Mouse (Mus musculus): ENCODE results near the gene Eed. TPM values are rescaled to one million over a fixed set of nuclear protein-coding genes. Genes with fewer than 3 reads are reported as not detected.

The Eed gene
- total RNA-seq, 2 experiments from 2014 or later, result 116 to 133 TPM

DNA sequence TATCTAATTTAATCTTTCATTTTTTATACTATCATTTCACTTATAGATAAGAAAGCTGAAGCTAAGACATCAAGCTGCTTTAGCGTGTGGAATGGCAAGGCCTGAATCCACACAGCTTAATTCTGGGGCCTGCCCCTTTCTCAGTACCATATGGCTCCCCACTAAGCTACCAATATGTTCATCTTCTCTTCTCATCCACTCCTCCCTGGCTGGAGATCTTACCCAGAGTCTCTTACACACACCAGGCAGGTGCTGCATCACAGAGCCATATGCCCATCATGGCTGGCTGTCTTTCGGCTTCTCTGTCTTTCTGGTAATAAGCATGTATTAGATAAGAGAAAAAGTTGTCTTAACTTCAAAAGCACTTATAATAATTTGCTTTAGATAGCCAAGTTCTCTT is 2.7 kb upstream of the Eed start:
- ATAC-seq (replicated peaks; ENCODE audit: poor library complexity), result no peak

DNA sequence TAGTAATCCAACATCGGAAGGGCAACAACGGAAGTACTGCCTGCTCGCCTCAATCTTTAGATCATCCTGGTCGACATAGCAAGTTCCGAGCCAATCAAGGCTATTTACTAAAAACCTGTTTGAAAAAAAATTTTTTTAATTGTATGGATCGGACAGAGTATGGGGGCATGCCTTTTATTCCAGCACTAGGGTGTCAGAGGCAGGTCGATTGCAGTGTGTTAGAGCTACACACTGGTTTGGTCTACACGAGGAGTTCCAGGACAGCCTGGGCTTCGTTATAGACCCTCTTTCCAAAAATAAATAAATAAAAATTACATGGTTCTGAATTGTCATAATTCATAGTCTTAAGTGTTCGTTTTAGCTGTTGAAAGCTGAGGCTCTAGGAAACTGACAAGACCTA is 774 bp upstream of the Eed start:
- no peak for ATAC-seq (replicated peaks; ENCODE audit: poor library complexity)

DNA sequence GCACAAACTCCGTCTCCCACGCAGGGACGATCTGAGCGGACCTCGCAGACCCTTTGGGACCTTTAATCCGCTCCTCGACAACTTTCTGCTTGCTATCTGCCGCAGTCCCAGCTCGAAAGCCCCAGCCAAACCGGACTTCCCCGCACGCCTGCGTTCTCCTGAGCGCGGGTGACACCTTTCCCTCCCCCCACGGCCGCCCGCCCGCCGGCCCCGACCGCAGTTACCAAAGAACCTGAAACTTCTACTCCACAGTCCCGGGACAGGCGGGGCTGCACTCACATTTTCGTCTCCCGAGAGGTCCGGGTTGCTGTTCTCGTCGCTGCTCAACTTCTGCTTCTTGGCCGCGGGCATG is 674 bp downstream of the Eed start:
- ATAC-seq (replicated peaks; ENCODE audit: poor library complexity), result no peak

DNA sequence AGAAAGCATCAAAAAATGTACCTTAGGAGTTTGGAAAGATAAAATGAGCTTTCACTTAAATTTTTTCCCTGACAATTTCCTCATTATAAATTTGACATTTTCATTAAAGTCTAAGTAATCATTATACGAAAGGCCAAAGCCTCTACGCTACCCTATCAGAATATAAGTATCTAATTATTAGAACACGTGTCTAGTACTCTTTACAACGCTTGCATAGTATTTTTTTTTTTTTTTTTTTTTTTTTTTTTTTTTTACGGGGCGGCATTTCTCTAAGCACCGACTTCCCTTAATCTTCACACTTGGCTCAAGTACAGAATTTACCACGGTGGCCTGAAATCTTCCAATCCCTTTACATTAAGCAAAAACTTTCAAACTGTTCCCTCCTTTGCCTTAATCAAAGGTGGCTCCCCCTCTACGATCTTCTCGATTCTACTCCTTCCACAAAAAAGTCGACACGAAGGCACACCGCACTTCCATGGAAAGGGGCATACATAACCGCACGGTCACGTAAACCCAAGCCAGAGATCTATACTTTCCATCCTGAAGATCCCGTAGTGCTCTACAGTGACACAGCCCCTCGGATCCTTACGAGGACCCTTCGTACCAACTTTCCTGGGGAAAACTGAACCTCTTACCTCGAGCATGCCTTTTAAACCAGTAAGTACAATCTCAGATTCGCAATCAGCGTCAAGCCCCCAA is 1.2 kb downstream of the Eed start:
- ATAC-seq (replicated peaks; ENCODE audit: poor library complexity), result no peak

DNA sequence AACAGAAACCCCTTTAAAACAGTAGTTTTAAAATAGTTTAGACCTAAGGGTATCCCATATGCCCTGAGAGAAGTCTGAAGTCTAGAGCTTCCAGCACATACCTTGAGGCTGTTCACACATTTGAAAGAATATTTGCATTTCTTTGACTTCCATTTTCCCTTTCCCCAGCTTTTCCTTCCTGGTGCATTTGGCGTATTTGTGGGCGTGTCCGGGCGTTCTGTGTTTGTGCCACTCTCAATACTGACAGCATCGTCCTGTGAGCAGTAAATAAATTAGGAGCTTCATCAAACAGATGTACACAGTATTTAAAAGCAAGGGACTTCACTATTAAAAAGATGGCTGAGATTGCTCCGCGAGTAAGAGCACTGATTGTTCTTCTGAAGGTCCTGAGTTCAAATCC is 4.0 kb downstream of the Eed start:
- ATAC-seq (replicated peaks; ENCODE audit: poor library complexity), result no peak

DNA sequence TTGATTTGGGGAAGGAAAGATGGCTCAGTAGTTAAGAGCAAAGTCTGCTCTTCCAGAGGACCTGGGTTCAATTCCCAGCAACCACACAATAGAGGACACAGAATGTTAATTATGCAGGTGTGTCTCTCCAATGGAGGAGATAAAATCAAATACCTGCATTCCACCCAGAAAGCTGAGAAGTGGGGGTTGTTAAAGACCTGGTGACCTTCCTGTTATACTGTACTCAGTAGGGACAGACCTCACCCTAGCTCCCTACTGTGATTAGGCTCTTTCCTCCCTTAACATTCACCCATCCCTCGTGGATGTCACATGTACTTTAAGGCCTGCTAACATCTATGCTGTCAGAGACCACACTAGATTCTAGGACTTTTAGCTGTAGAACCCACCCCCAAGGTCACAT is 5.2 kb downstream of the Eed start:
- ATAC-seq (replicated peaks; ENCODE audit: poor library complexity), result no peak

DNA sequence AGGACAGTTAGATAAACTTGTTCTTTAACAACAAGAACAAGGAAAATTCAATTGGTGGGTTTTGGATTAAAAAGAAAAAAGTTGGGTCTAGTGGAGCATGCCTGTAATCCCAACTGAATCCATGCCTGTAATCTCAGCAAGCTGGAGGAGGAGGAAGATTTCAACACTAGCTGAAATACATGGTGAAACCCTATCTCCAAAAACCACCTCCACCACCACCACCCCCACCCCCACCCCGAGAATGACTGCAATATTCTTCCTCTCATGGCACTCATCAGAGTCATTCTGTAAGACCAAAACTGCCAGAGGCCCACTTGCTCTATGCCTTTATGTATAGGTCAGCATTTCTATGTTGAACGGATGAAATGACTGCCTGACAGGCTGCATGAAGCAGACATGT is 13.5 kb downstream of the Eed start:
- peak; percentile 32; the same call in 1 of the 2 replicates for ATAC-seq (replicated peaks; ENCODE audit: poor library complexity)

DNA sequence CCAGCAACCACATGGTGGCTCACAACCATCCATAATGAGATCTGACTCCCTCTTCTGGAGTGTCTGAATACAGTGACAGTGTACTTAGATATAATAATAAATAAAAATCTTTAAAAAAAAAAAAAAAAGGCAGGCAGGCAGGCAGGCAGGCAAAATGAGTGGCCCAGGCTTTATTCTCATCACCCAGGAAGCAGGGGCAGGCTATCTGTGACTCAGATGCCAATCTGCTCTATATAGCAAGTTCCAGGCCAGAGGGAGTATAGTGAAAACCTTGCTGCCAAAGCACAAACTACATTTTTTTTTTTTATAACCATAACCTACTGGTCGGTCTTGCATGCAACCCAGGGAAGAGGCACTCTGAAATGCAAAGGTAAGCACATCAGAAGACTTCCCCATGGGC is 14.0 kb downstream of the Eed start:
- no peak for ATAC-seq (replicated peaks; ENCODE audit: poor library complexity)

DNA sequence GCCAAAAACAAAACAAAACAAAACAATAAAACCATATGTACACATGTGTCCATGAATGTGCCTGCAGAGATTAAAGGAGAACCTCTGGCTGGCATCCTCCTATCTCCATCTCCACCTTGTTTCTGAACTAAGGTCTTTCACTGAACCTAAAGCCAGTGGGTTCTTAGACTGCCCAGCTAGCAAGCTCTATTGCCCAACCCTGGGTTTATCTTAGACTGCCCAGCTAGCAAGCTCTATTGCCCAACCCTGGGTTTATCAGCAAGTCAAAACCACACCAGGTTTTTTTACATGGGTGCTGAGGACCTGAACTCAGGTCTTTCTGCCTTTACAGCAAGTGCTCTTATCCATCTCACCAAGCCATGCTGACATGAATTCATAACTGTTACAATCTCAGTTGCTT is 17.6 kb downstream of the Eed start:
- ATAC-seq (replicated peaks; ENCODE audit: poor library complexity), result peak; percentile 91

DNA sequence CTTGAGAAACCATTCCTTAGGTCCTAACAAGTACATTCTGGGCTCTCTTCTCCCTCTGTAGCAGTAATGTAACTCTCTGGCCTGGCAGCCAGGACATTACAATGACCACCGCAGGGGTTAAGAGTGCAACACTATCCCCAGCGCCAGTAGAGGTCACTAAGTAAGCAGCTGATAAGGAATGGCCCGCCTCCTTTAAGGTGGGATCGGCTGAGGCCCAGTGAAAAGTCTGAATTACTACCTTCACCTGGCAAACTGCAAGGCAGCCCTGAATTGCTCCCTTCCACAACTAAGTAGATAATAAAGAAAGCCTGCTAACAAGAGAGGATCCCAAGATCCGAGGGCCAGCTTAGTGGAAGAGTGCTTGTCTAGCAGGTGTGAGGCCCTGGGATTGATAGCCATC is 23.5 kb downstream of the Eed start:
- no peak for ATAC-seq (replicated peaks; ENCODE audit: poor library complexity)

DNA sequence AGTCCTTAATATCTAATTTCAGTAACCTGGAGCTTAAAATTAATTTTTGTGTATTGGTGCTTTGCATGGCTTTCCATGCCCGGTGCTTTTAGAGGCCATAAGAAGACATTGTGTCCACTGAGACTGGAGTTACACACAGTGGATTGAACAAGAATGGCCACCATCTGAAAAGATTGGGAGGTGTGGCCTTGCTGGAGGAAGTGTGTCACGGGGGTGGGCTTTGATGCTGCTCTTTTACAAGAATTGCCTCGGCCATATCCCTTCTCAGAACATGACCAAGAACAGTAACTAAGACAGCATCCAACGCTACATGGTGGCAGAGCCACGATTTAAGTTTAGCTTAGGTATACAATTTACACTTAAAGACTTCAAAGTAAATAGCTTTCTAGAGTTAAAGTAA is 26.5 kb downstream of the Eed start:
- ATAC-seq (replicated peaks; ENCODE audit: poor library complexity), result no peak

DNA sequence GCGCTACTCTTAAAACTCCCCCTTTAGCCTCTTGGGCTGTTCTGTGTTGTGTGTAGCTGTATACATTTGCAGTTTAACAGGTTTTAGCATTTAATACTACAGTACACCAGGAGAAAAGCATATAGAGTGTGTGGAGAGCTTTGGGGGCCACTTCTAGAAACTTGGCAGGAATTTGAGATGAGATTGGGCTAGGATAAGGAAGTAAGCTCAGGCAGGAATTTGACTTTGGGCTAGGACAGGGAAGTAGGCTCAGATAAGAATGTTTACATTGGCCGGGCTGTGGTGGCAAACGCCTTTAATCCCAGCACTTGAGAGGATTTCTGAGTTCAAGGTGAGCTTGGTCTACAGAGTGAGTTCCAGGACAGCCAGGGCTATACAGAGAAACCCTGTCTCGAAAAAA is 31.4 kb downstream of the Eed start:
- ATAC-seq (replicated peaks; ENCODE audit: poor library complexity), result no peak

DNA sequence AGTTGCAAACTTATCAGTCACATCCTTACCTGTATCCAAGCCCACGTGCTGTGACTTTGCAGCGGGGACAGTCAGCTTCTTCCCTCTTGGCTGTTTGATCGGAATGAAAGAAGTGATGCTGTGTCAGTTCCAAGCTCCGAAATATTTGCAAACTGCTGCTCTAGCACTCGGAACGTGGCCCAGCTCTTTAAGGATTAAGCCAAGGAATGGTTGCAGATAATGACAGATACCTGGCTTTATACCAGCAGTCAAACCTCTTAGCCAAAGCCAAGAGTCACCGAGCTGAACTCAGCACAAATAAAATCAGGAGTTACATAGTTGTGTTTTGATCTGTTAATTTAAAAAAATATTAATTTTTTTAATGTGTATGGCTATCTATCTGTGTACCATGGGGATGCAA is 32.8 kb downstream of the Eed start:
- ATAC-seq (replicated peaks; ENCODE audit: poor library complexity), result no peak

DNA sequence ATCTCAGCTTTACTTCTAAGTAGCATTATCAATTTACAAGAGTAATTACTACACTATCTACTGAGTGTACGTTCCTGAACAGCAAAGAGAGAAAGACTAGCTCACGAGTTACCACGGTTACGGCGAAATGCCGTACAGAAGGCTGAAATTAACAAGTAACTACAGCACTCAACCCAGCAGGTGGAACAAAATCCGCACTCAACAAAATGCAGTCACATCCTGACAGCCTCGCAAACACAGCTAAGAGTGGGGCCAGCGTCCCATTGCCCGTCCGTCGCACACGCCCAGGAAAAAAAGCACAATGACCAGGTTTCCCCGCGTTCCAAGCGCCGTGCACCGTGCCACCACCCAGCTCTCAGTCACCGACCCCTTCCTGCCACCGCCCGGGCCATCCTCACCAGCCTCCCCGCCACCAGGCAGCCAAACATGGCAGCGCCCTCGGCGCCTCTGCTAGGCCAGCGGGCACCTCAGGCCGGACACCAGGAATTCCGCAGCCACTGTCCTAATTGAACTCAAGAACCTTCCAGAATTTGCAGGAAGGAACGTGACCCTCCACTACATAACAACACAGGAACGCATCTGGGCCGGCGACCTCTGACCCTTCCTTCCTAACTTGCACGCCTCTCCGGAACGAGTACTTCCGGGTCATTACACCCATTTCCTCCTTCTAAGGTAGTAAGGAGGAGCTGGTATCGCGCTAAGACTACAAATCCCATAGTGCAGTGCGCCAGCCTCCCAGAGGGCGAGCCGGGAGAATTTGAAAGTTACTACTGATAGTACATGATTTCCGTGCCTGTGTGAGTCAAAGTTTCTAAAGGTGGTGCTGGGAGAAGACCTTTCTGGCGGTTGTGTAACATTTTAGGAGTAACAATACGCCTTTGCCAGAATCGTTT is 40.0 kb downstream of the Eed start, which contains the start of gene Hikeshi:
Gene Hikeshi (minus strand): TSS at position 634 of the 893 bp plus-strand sequence.
- ATAC-seq (replicated peaks; ENCODE audit: poor library complexity), result peak; percentile 98

DNA sequence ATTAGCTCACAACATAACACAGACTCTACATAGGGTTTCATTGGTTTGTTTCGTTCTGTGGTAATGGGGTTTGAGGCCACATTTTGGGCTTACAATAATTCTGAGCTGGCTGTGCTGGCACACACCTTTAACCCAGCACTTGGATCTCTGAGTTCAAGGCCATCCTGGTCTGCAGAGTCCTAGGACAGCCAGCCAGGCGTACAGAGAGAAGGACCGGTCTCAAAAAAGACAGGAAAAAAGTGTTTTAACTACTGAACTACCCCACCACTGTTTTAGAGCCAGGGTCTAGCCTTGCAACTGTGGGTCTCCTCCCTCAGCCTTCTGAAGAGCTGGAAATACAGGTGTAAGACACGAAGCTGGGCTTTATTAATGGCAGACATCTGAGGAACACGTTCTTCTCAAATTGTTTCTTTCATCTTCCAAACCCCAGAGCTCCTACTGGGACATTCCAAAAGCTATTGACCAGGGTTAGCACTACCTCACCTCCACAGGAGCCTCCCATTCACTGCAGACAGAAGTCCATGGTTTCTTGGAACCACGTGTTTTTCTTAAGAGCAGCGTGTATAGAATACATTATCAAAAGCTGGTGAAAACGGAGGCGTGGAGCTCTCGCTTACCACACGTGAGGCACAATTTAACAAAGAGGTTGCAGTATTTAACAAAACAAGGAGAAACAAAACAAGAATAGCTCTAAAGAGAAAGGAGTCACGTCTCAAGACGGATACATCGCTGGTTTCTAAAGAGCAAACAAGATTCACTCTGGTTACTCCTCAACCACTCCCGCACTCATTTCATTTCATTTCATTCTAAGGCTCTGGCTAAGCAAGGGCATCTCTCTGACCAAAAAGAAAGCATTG is 41.1 kb downstream of the Eed start:
- no peak for ATAC-seq (replicated peaks; ENCODE audit: poor library complexity)

DNA sequence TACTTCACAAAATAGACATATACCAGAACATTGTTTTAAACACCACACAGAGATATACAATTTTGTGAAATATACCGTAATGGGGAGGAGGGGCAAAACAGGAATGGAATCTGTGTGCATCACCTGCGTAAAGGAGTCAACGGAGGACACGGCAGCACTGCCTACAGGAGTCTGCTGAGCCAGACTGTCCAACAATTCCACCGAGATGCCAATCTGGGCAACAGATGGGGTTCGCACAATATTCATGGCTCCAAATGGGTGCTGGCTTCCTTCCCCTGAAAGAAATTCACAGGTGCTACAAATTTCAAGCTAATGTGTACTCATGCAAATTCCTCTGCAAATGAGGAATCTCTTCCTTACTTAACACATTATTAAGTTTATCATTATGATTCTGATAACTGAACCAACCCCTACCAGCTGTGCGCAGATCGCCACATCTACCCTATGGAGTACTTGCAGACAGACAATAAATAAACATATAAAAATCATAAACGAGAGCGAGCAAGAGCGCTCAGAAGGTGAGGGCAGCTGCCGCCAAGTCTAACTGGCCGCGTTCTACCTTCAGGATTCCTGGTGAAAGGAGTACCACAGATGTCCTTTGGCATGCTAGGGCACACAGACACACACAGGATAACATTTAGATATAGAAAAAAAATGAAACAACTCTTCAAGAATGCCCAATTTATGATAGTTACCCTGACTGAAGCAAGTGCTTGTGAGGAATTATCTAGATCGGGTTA is 57.2 kb downstream of the Eed start:
- ATAC-seq (replicated peaks; ENCODE audit: poor library complexity), result no peak

DNA sequence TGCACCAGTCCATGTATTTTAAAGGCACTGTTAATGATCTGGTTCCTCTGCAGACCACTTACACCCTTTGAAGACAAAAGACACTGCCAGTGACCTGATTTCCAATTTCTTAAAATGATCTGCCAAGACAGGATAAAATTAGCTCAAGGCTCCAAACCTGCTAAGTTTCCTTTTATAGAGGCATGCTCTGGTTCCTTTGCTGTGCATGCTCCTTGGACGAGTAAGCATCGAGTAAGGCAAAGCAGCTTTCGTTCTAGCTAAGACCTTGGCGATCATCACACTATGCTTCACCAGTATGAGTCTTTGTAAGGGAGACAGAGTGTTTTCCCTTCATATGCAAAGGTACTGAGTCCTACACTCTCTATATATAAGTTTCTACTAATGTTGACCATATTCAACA is 63.0 kb downstream of the Eed start:
- no peak for ATAC-seq (replicated peaks; ENCODE audit: poor library complexity)

DNA sequence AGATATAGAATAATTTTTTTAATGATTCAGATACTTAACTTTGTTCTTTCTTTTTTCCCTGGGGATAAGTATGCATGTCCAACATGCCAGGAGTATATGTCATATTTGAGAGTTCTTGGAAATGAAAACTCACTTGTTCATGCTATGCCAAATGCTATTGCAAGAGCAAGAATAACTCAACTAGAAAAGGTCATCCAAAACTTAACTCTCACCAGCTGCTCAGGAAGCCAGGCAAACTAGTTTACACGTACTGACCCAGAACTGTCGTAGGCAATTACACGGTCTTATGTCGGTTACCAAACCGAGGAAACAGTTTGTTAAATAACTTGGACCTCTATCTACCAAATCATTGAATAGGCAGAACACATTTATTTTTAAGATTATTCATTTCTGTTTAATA is 64.1 kb downstream of the Eed start:
- no peak for ATAC-seq (replicated peaks; ENCODE audit: poor library complexity)

DNA sequence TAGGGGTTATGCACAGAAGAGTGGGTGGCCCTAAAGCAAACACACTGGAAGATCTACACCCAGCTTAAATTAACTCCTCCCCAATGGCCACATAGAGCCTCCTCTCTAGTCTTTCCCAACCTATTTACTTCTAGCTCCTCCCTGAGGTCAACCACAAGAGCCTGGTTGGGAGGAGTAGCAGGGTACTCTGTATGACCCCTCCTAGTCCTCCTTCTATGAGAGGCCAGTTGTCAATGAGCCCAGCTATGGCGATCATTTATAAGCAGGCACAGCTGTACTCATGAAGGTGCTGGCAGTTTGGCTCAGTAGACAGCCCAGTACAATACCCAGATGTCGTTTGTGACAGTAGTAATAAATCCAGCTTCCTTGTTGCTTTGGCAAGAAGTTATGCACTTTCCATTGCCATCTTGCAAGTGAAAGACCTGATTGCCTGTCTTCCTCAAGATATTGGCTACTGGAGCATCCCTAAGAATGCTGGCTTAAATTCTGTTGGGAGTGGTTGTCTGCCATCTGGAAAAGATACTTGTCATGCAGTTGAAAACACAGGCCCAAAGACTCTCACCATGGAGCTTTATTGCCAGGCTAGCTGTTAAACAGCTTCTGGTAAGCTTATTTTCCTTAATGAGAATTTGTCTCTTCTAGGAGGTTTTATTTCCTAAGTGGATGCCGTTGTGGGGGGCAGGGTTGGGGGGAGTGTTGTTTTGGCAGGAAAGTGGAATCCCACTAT is 67.2 kb downstream of the Eed start:
- ATAC-seq (replicated peaks; ENCODE audit: poor library complexity), result peak; percentile 65

DNA sequence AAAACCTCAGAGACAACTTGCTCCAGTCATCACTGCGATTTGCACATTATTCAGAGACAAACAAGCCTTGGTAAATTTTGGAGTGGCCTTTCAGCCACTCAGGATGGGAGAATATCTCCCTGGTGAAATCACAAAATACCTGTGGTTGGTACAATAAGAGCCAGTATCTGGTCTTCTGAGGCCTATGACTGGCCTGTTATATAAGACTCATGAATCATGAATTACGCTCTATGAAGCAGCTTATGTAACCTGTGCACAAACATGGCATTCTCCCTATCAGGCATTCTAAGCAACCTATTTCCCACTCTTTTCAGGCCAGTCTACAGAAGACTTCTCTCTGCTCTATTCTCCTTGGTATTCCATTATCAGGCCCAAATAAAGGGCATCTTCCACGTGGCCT is 68.4 kb downstream of the Eed start:
- no peak for ATAC-seq (replicated peaks; ENCODE audit: poor library complexity)

All from megakaryocyte progenitor cell, adult 5-6 weeks (primary cell).